Mouse (Mus musculus): ENCODE results near the gene Sarm1. TPM values are rescaled to one million over a fixed set of nuclear protein-coding genes. Genes with fewer than 3 reads are reported as not detected.

The Sarm1 gene
- 16.2 and 17.2 TPM in 2 replicates for polyA plus RNA-seq (2021; fragmentation: Nextera tagmentation)
- long read RNA-seq, experiment 1, full-length matches to known transcripts: 35 of 56 reads
- long read RNA-seq, experiment 1, partial matches to known transcripts: 9 of 56 reads
- long read RNA-seq, experiment 1, other reads (novel, unspliced or antisense): 12 of 56 reads
- long read RNA-seq, experiment 2, full-length matches to known transcripts: 6 of 13 reads
- long read RNA-seq, experiment 2, partial matches to known transcripts: 2 of 13 reads
- long read RNA-seq, experiment 2, other reads (novel, unspliced or antisense): 5 of 13 reads

DNA sequence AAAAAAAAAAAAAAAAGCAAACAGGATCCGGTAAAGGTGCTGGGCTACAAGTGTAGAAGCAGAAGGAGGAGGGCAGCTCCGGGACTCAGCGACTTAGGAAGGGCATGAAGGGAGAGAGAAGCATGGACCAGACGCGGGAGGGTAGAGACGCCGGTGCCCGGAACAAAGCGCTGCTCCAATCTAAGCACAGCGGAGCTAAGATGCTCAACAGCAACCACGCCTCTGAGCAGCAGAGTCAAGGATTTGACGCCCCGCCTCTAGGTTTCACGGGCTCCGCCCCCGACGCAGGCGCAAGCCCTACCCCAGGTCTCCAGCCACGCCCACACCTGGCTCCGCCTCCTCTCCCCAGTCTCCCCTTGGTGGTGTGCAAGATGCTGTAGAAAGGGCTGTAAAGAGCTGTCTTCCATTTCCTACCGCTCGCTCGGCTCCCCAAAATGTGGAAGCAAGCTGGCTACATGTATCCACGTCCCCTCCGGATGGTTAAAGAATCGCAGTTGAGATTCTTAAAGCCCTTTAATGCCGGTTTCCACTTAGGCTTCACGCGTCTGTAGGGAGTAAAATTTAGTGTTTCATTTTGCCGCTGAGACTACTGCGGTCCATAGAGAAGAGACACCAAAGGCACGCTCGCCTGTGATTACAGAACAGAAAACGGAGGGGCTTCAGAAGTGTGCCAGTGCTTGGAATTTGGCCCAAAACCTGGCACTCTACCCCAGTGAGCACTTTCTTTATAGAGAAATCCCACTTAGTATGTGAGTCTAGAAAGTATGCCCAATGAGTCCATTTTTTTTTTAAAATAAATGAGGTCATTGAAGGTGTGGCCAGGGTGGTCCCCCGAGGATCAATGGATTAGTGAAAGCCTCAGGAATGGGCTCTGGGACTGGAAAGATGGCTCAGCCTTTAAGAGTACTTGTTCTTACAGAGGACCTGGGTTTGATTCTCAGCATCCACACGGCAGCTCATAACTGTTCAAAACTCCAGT is at the start of gene Sarm1:
Sarm1 (minus strand) TSS at position 211 of the 979 bp plus-strand sequence.

DNA sequence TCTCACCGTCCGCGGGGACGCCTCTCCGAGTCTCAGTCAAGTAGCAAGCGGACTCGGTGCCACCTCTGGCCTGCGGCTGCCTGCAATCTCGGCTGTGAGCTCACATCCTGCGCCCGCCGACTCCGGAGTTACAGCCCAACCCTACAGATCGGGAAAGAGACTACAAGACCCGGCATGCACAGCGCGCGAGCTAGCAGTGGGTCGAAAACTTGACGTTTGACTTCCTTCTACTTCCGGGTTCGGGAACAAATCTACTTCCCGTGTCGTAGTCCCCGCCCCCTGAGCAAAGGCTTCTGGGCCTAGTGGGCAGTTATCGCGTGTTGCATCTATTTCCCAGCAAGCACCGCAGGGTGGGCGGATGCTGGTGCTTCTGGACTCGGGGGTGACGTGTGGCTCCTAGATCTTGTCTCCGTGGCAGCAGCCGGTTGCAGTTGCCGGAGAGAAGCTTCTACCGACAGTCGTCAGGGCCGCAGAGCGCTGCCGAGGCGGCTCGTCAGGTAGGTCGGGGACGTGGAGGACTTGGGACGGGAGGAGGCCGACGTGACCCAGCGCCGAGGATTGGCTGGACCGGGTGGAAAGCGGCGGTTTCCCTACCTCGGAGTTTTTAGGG is 38.6 kb upstream of the Sarm1 start, which contains the start of the genes Tnfaip1 and Ift20:
Tnfaip1 (minus strand) TSS at position 253 of the 610 bp plus-strand sequence.
Ift20 (plus strand) TSS at position 282 of the 610 bp plus-strand sequence.

DNA sequence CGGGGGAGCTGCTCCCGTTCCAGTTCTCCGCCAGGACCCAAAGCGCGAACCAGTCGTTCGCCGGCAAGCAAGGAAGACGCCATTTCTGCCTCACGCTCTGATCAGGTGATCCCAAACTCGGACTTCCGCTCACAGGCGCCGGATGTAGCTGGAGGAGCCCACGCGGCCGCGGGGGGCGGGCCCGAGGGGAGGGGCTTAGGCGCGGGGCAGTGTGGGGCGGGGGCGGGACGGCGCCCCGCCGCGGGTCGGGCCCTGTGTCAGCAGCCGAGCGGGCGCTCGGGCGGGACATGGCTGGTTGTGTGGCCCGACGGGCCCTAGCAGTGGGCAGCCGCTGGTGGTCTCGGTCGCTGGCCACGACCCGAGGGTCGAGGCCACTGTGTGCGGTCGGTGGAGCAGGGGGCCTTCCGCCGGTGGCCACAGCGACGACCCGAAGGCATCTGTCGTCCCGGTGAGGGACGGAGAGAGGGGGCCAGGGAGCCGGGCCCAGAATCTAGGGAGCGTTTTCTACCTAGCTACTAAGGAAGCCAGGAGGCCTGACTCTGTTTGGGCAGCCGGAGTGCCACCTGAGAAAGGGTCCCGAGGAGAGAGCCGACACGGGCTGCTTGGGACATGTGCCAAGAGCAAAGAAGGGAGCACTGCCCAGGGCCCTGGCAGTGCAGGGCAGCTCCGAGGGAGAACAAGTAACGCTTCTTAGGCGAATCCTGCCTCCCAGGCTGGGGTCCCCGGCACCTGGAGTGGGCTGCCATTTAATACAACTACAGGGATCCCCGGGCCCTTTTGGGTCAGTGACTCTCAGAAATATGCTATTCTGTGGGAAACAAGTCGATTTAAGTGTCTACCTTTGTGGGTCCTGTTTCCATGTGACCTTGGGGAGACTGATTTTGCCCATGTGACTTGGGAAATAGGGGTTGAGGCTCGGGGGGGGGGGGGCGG is 14.7 kb upstream of the Sarm1 start, which contains the start of the genes Tmem199 and Poldip2:
Tmem199 (minus strand) TSS at position 148 of the 933 bp plus-strand sequence.
Poldip2 (plus strand) TSS at position 169 of the 933 bp plus-strand sequence.

DNA sequence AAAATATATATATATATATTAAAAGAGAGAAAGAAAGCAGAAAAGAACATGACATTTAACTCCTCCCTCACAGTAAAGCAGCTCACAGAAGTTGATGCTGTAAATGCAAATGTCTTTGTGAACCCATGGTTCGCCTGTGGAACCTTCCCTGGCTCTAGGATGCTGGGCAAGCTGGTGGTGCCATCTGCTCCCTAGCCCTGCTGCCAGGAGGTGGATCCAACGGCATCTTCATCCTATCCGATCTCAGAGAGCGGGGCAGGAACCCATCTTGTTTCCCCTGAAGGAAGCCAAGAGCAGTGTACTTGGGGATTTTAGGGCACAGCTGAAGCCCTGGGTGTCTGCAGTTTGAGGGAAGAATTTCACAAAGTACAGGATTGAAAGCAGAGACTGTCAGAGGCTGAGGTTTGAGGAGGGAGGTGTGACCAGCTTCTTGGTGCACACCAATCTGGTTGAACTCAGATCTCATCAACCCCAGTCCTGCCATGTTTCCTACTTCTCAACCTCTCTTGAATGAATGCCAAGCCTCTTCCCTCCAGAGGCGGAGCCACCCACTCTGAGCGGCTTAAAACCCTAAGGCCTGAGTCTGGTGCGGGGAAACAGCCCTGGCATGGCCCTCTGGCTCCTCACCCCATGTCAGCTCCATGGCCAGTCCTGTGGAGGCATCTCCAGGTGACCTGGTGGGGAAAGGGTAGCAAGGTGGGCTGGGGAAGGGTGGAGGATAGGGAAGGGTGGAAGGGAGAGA is 5.5 kb upstream of the Sarm1 start, which contains the start of gene Sebox:
Sebox (plus strand) TSS at position 539 of the 742 bp plus-strand sequence.

DNA sequence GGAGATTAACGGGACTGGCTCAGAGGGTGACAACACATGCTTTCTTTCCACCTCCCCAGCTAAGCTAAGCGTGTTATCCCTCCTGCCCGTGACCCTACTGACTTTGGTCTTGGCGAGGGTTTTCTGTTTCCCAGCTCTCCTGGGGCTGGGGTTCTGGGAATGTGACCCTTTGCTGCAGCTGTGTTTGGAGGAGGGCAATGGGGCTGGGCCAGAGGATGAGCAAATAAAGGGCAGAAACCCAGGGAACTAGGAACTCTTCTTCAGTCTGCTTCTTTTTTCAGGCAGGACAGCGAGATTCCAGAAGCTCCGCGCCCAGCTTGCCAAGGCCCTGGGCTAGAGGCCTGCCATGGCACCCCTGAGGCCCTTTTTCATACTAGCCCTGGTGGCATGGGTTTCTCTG is 1.4 kb upstream of the Sarm1 start, which contains the start of gene Vtn:
Vtn (plus strand) TSS at position 88 of the 400 bp plus-strand sequence.

DNA sequence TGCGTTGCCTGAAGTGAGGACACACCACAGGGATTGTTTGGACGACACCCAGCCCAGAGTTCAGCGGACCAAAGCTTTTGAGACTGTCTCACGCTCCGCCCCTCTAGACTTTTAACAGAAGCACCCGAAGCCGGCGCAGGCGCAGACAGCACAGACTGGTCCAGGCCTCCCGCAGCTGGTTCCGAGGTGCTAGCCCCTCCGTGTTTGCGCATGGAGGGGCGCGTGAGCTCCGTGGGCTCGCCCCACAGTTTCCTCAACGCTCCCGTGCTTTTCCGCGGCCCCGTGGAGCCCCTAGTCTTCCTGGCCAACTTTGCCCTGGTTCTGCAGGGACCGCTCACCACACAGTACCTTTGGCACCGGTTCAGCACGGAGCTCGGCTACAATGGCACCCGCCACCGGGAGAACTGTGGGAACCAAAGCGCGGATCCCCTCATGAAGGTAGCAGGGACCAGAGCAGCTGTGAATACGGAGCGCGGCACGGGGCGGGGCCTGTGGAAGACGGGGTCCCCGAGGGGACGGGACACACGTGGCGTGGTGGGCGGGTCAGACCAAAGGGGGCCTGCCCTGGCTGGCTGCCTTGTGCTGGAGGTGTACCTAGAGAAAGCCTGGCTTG is 31.9 kb downstream of the Sarm1 start, which contains the start of gene Slc46a1:
Slc46a1 (plus strand) TSS at position 130 of the 613 bp plus-strand sequence.

Other genes starting within 250 kb of the Sarm1 start
- 46.6 and 50.5 TPM in 2 replicates for gene 2610507B11Rik, start 236.0 kb downstream of the Sarm1 start, polyA plus RNA-seq (2021; fragmentation: Nextera tagmentation)
- 2.7 and 2.8 TPM in 2 replicates for gene BC030499, start 206.9 kb downstream of the Sarm1 start, polyA plus RNA-seq (2021; fragmentation: Nextera tagmentation)
- gene Spag5, start 196.2 kb downstream of the Sarm1 start, polyA plus RNA-seq (2021; fragmentation: Nextera tagmentation): 1.7 TPM in 2 replicates
- gene Aldoc, start 174.8 kb downstream of the Sarm1 start, polyA plus RNA-seq (2021; fragmentation: Nextera tagmentation): 1,417 and 1,712 TPM in 2 replicates
- gene Pigs, start 169.3 kb downstream of the Sarm1 start, polyA plus RNA-seq (2021; fragmentation: Nextera tagmentation): 53.9 and 59.8 TPM in 2 replicates
- 7.4 and 56.0 TPM in 2 replicates for gene Unc119, start 154.3 kb downstream of the Sarm1 start, polyA plus RNA-seq (2021; fragmentation: Nextera tagmentation)
- gene Foxn1, start 111.2 kb downstream of the Sarm1 start, polyA plus RNA-seq (2021; fragmentation: Nextera tagmentation): not detected in 2 replicates
- gene Slc13a2, start 75.5 kb downstream of the Sarm1 start, polyA plus RNA-seq (2021; fragmentation: Nextera tagmentation): not detected in 2 replicates
- gene Slc46a1, start 32.1 kb downstream of the Sarm1 start, polyA plus RNA-seq (2021; fragmentation: Nextera tagmentation): 12.3 and 16.4 TPM in 2 replicates
- 50.1 and 59.0 TPM in 2 replicates for gene Vtn, start 1.3 kb upstream of the Sarm1 start, polyA plus RNA-seq (2021; fragmentation: Nextera tagmentation)
- 1.9 and 2.2 TPM in 2 replicates for gene Sebox, start 5.7 kb upstream of the Sarm1 start, polyA plus RNA-seq (2021; fragmentation: Nextera tagmentation)
- gene Tmem199, start 14.4 kb upstream of the Sarm1 start, polyA plus RNA-seq (2021; fragmentation: Nextera tagmentation): 61.9 and 65.7 TPM in 2 replicates
- gene Poldip2, start 14.4 kb upstream of the Sarm1 start, polyA plus RNA-seq (2021; fragmentation: Nextera tagmentation): 155 and 159 TPM in 2 replicates
- 16.2 and 24.4 TPM in 2 replicates for gene Tnfaip1, start 38.6 kb upstream of the Sarm1 start, polyA plus RNA-seq (2021; fragmentation: Nextera tagmentation)
- gene Ift20, start 38.6 kb upstream of the Sarm1 start, polyA plus RNA-seq (2021; fragmentation: Nextera tagmentation): 185 and 201 TPM in 2 replicates
- 40.5 and 42.6 TPM in 2 replicates for gene Tmem97, start 53.0 kb upstream of the Sarm1 start, polyA plus RNA-seq (2021; fragmentation: Nextera tagmentation)
- 29.7 and 68.6 TPM in 2 replicates for gene Nlk, start 199.6 kb upstream of the Sarm1 start, polyA plus RNA-seq (2021; fragmentation: Nextera tagmentation)